Mouse (Mus musculus) gastrocnemius, postnatal 14 days (tissue): Measurements from ENCODE around the gene Crocc2. TPM values are rescaled to one million over a fixed set of nuclear protein-coding genes. Genes with fewer than 3 reads are reported as not detected.

ENCODE experiments used
- DNase-seq: peaks from one replicate; pipeline ENCODE4 v3.0.0; 2021; ENCODE audit warnings: mixed read lengths
- intact Hi-C: fragments of 180-260 bp; cut with DNase I; formaldehyde crosslinking; loops from one replicate; pipeline ENCODE4 v1.15.1; 2025; ENCODE audit warnings: low total_unique reads
- microRNA-seq, 2 experiments: library from miRNA; unstranded; fragments of <30 nt; microRNA quantifications; one replicate each; pipeline ENCODE4 v1.2.0; 2021
- total RNA-seq, 2 experiments: library from RNA; stranded (reverse); gene quantifications; 2 replicates each; pipeline ENCODE4 v1.2.3; 2021

Gene Crocc2
- total RNA-seq, 2 experiments from 2014 or later, result not detected

DNA sequence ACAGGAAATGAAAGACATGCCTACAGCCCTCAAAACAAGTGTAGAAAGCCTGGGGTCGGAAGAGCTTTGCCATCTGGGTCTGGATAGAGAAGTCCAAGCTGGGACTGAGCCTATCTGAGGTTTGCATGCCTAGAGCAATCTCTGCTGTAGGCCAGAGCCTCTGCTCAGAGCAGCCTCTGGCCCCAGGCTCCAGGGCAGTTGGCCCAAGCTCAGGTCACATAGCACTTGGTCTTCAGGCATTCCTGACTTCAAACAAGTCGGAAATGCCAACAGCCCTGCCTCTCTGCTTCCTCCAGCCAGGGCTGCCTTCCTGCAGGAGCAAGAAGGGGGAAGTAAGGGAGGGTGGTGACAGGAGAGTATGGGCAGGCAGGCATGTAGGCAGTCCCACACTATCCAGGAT is 77.4 kb downstream of the Crocc2 start:
- DNase-seq, result no peak
- intact Hi-C loops, result no loop called here

GRCm38 (mm10) chr1:93252586-93252985 is 84.1 kb downstream of the Crocc2 start:
- intact Hi-C loops, result no loop called here
- no peak for DNase-seq

GRCm38 (mm10) chr1:93255761-93256160 is 87.2 kb downstream of the Crocc2 start:
- intact Hi-C loops, result no loop called here
- no peak for DNase-seq

DNA sequence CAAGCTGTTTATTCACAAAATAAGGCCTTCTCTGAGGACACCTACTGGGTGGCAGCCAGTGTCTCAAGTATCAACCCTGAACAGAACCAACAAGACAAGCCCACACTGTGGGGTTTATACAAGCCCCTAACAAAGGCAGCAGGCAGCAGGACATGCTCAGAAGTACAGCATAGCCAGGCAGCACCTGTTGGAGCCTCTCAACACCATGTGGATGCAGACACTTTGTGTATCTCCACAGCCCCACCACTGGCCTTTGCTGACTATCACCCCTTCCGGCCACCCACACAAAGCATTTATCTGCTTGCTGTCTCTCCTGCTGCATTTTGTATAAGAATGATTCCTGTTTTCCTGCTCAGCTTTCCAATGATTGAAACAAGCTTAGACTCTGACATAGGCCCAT is 89.0 kb downstream of the Crocc2 start:
- intact Hi-C loops, result no loop called here
- no peak for DNase-seq

- intact Hi-C loops, result no loop called here
- no peak for DNase-seq
These were observed 98.7 kb downstream of the Crocc2 start for GRCm38 (mm10) chr1:93267207-93267606.

DNA sequence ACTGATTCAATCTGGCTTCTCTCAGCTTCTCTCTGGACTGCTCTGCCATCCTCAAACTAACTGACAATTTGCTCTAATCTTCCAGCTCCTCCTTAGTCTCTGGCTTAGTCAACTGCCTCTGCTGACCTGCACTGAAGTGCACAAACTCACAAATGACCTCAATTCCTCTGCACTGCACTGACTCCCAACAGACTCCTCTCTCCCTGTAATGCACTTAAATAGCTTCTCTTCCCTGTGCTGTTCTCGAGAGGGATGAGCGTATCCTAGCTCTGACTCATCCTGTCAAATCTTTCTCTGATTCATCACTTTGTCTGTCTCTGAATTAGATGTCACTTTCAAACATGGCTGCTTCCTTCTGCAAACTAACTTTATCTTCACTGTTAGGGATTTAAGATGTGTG is 99.7 kb downstream of the Crocc2 start:
- intact Hi-C loops, result no loop called here
- DNase-seq, result no peak

GRCm38 (mm10) chr1:93270516-93271240 is 102.2 kb downstream of the Crocc2 start:
- intact Hi-C loops, result no loop called here
- no peak for DNase-seq

GRCm38 (mm10) chr1:93271751-93272150 is 103.2 kb downstream of the Crocc2 start:
- DNase-seq, result no peak
- intact Hi-C loops, result no loop called here

- intact Hi-C loops, result no loop called here
- peak; percentile 25 for DNase-seq
These were observed 103.9 kb downstream of the Crocc2 start for GRCm38 (mm10) chr1:93272409-93272821.

- DNase-seq, result no peak
- intact Hi-C loops, result no loop called here
These were observed 107.0 kb downstream of the Crocc2 start for GRCm38 (mm10) chr1:93275561-93275960.

DNA sequence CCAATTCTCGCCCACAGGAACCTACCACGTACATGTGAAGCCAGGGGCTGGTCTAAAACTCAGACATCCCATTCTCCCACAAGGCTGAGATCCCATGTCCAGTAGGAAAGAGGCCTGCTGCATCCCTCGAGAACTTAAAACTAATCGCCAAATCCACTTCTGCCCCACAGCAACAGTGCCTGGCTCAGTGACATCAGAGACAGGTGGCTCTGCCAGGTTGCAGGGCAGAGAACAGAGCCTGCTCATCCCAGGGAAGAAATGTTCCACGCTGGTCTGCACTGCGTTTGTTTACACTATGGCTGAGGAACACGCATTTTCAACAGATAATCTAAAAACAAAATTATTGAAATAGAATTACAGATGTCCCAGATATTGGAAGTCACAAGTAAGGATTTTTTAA is 108.5 kb downstream of the Crocc2 start:
- intact Hi-C loops, result no loop called here
- DNase-seq, result no peak

Small RNAs within 50 kb of the gene (microRNA-seq; reads per million reads assigned to microRNA genes)
- 0 reads per million in 2 experiments for gene Mir6901

Other genes with a start within 250 kb of the Crocc2 start
- gene Capn10, start 234.3 kb upstream of the Crocc2 start, total RNA-seq, result 1 to 10 TPM; 4.1 to 4.7 TPM
- gene Gpr35, start 217.9 kb upstream of the Crocc2 start, total RNA-seq, result under 1 TPM; 0.16 to 0.43 TPM
- gene Aqp12, start 162.4 kb upstream of the Crocc2 start, total RNA-seq, result not detected
- gene Kif1a, start 66.8 kb upstream of the Crocc2 start, total RNA-seq, result 1 to 10 TPM; 1.4 to 5.7 TPM
- gene Agxt, start 33.5 kb upstream of the Crocc2 start, total RNA-seq, result not detected
- not detected for gene 2310007B03Rik, start 7.8 kb upstream of the Crocc2 start, total RNA-seq
- gene Sned1, start 67.1 kb downstream of the Crocc2 start, total RNA-seq, result 1 to 10 TPM; 5.2 to 6.9 TPM
- gene Mterf4, start 137.2 kb downstream of the Crocc2 start, total RNA-seq, result 10 to 100 TPM in 1 of 2 experiments, 1 to 10 TPM in 1; 8.8 to 11.4 TPM
- gene Ppp1r7, start 174.1 kb downstream of the Crocc2 start, total RNA-seq, result 10 to 100 TPM; 15.4 to 20.2 TPM
- 1 to 10 TPM in 1 of 2 experiments, under 1 TPM in 1; 0.89 to 1.4 TPM for gene Pask, start 174.8 kb downstream of the Crocc2 start, total RNA-seq
- not detected for gene Ano7, start 205.2 kb downstream of the Crocc2 start, total RNA-seq